Mouse (Mus musculus): Measurements from ENCODE around the gene Gm49354. TPM values are rescaled to one million over a fixed set of nuclear protein-coding genes. Genes with fewer than 3 reads are reported as not detected.
"Not testable (repeated sequence)": the region's sequence is repeated elsewhere in the genome, so short reads cannot be mapped to it uniquely, and the experiment has no call there.

The Gm49354 gene
- polyA plus RNA-seq, 1 experiment: not detected

DNA sequence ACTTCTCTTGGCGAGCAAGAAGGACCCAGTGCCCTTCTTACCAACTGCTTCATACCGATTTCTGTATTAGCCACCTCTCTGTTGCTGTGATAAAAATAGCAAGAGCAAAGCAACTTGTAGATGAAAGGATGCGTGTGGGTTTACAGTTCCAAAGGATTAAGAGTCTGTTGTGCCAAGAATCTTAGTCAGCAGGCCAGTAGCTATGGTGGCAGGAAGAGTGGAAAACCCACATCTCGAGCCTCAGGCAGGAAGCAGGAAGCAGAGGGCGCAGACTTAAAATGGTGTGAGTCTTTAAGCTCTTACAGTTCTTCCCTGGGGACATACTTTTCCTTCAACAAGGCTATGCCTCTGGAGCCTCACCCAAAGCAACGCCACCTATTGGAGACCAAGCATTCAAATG lies 36.6 kb downstream of the Gm49354 start:
- peaks cover 17% of the 10 kb centered on the region for H3K4me1 ChIP-seq (ENCODE audit: control insufficient read depth, insufficient read depth, low read length)
- 65% methylated on average over 6 of the region's 6 CpGs for WGBS
- no peak overlapping the region for H3K27ac ChIP-seq (ENCODE audit: insufficient read depth, low read depth, low read length)
- TF ChIP-seq CTCF (IDR thresholded peaks at IDR 0.05; ENCODE audit: insufficient read depth, low read depth, low read length): no peak
- TF ChIP-seq POLR2A (IDR thresholded peaks at IDR 0.05; ENCODE audit: insufficient read depth, low read depth, low read length): no peak
- no peak overlapping the region for H3K4me3 ChIP-seq (ENCODE audit: insufficient read depth, low read depth, low read length)

DNA sequence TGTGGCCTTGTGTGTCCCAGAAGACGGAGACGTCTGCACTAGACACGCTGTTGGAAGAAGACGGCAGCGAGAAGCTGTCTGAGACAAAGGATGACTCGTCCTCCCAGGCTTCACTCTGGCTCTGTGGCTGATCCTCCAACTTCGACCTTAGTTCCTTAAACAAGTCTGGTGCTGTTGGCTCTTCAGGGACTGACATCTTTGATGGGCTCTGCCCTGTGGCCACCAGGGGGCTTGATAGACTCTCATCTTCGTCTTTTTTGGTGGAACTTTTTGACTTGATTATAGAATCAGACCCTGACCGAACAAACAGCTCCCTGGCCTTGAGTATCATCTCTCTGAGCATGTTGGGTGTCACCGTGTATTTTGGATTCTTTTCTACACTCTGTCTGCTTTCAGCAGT lies 40.3 kb downstream of the Gm49354 start:
- peaks cover 6% of the 10 kb centered on the region for H3K4me1 ChIP-seq (ENCODE audit: control insufficient read depth, insufficient read depth, low read length)
- 82% methylated on average over 10 of the region's 10 CpGs for WGBS
- no peak overlapping the region for H3K4me3 ChIP-seq (ENCODE audit: insufficient read depth, low read depth, low read length)
- TF ChIP-seq CTCF (IDR thresholded peaks at IDR 0.05; ENCODE audit: insufficient read depth, low read depth, low read length) (no peak), POLR2A (IDR thresholded peaks at IDR 0.05; ENCODE audit: insufficient read depth, low read depth, low read length) (no peak)
- H3K27ac ChIP-seq (ENCODE audit: insufficient read depth, low read depth, low read length): no peak overlapping the region

DNA sequence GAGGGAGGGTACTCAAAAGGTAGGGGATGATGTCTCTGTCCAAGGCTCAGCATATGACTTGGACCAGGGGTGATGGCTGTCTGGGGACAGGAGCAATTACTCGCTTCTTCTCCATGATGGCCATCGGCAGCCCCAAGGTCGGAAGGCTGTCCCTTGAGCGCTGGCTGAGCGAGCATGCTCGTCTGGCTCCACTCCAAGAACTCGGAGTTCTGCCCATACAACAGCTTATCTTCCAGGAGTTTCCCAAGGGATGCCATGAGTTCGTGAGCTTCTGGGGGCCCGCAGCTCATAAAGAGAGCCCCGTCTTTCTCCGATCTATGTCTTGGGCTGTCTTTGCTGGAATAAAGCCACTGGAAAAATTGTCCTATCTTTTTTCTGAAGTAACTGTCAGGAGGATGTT lies 40.9 kb downstream of the Gm49354 start:
- Histone ChIP-seq H3K4me3 (ENCODE audit: insufficient read depth, low read depth, low read length) (no peak overlapping the region), H3K27ac (ENCODE audit: insufficient read depth, low read depth, low read length) (no peak overlapping the region), H3K4me1 (ENCODE audit: control insufficient read depth, insufficient read depth, low read length) (no peaks in the 10 kb centered on the region)
- no peak for TF ChIP-seq CTCF (IDR thresholded peaks at IDR 0.05; ENCODE audit: insufficient read depth, low read depth, low read length)
- no peak for TF ChIP-seq POLR2A (IDR thresholded peaks at IDR 0.05; ENCODE audit: insufficient read depth, low read depth, low read length)
- 87% methylated on average over 11 of the region's 11 CpGs for WGBS

DNA sequence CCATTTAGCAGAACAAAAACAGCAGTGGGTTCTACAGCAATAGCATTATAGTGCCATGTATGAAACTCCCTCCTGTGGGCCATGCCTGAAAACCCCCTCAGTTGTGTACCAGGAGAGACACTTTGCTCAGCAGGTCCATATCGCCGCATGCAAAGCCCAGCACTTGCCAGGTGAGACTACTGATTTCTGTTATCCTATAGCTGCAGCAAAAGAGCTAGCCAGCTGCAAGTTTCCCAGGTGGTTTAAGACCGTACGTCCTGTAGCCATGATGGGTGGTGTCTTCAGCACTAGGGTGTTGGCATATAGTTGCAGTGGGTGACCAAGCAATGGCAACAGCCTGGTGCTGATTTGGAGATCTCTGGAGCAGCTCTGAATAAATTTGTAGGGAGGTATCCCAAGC lies 42.6 kb downstream of the Gm49354 start:
- H3K27ac ChIP-seq (ENCODE audit: insufficient read depth, low read depth, low read length): no peak overlapping the region
- no peak for TF ChIP-seq POLR2A (IDR thresholded peaks at IDR 0.05; ENCODE audit: insufficient read depth, low read depth, low read length)
- no peak for TF ChIP-seq CTCF (IDR thresholded peaks at IDR 0.05; ENCODE audit: insufficient read depth, low read depth, low read length)
- H3K4me3 ChIP-seq (ENCODE audit: insufficient read depth, low read depth, low read length): no peak overlapping the region
- WGBS: 92% methylated on average over 4 of the region's 4 CpGs
- no peaks in the 10 kb centered on the region for H3K4me1 ChIP-seq (ENCODE audit: control insufficient read depth, insufficient read depth, low read length)

DNA sequence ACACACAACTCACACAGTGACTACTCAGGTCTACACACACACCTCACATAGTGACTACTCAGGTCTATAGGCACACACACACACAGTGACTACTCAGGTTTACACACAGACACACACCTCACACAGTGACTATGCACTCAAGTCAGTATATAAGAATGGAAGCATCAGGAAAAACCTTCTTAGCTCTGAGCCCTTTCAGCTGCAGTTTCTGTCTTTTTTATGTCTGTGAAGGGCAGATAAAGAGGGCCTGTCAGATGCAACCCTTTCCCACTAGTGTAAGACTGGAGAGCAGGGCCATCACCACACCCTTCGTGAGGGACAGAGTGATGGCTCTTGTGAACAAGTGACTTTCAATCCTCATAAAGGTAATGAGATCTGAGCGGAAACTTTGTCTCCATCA lies 43.6 kb downstream of the Gm49354 start:
- H3K4me3 ChIP-seq (ENCODE audit: insufficient read depth, low read depth, low read length): no peak overlapping the region

DNA sequence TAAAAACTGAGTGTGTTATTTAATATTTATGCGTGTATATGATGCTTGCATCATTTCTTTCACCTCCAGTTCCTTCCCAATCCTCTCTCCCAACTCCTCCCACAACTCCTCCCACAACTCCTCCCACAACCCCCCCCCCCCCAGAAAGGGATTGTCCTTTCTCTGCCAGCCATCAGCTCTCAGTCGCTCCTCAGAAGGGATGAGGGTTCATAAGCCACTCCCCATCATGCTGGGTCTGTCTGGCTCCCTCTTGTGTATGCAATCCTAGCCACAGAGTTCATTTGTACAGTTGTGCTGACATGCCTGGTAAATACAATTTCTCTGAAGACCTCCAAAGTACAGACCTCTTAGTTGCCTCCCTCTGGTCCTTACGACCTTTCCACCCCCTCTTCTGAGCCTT lies 46.9 kb downstream of the Gm49354 start:
- 37% methylated on average over 3 of the region's 3 CpGs for WGBS
- no peak for TF ChIP-seq POLR2A (IDR thresholded peaks at IDR 0.05; ENCODE audit: insufficient read depth, low read depth, low read length)
- TF ChIP-seq CTCF (IDR thresholded peaks at IDR 0.05; ENCODE audit: insufficient read depth, low read depth, low read length): no peak
- Histone ChIP-seq H3K4me3 (ENCODE audit: insufficient read depth, low read depth, low read length) (no peak overlapping the region), H3K4me1 (ENCODE audit: control insufficient read depth, insufficient read depth, low read length) (no peaks in the 10 kb centered on the region), H3K27ac (ENCODE audit: insufficient read depth, low read depth, low read length) (no peak overlapping the region)

More for the DNA sequence above, 43.6 kb downstream of the Gm49354 start:
- H3K27ac ChIP-seq (ENCODE audit: insufficient read depth, low read depth, low read length): no peak overlapping the region
- TF ChIP-seq CTCF (IDR thresholded peaks at IDR 0.05; ENCODE audit: insufficient read depth, low read depth, low read length) (no peak), POLR2A (IDR thresholded peaks at IDR 0.05; ENCODE audit: insufficient read depth, low read depth, low read length) (no peak)
- H3K4me1 ChIP-seq (ENCODE audit: control insufficient read depth, insufficient read depth, low read length): no peaks in the 10 kb centered on the region
- WGBS: 89% methylated on average over 2 of the region's 2 CpGs

DNA sequence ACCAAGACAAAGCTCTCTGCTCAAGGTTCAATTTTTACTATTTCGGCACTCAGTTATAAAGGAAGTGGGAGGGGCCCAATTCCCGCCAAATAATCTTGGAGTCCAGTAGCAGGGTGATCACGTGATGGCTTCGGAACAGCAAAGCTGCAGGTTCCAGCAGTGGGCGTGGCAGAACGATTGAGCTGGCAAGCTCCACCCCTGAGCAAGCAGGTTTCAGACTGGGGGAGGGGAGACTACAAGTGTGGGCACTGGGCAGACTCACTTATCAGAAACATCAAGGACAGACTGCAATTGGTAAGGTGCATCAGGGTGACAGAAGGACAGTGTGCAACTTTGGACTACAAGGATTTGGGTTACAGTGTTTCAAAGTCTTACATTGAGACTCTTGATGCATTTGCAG lies 47.7 kb downstream of the Gm49354 start:
- 29% methylated on average over 6 of the region's 6 CpGs for WGBS
- not testable (repeated sequence) for H3K27ac ChIP-seq (ENCODE audit: insufficient read depth, low read depth, low read length); H3K4me3 ChIP-seq (ENCODE audit: insufficient read depth, low read depth, low read length); H3K4me1 ChIP-seq (ENCODE audit: control insufficient read depth, insufficient read depth, low read length)

DNA sequence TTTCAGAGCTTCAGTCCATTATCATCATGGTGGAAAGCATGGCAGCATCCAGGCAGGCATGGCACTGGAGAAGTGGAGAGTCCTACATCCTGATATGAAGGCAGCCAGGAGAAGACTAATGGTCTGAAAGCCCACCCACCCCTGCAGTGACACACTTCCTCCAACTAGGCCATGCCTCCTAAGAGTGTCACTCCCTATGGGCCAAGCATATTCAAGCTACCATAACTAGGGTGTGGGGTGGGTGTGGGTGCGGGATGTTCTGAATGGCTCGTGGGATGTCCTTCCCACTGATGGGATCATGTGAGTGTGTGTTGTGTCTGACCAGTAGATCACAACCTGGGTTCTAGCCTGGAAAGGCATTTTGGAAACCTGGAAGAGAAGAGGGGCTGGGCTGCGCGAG lies 48.1 kb downstream of the Gm49354 start:
- 81% methylated on average over 4 of the region's 4 CpGs for WGBS
- Histone ChIP-seq H3K27ac (ENCODE audit: insufficient read depth, low read depth, low read length) (no peak overlapping the region), H3K4me1 (ENCODE audit: control insufficient read depth, insufficient read depth, low read length) (no peaks in the 10 kb centered on the region)

DNA sequence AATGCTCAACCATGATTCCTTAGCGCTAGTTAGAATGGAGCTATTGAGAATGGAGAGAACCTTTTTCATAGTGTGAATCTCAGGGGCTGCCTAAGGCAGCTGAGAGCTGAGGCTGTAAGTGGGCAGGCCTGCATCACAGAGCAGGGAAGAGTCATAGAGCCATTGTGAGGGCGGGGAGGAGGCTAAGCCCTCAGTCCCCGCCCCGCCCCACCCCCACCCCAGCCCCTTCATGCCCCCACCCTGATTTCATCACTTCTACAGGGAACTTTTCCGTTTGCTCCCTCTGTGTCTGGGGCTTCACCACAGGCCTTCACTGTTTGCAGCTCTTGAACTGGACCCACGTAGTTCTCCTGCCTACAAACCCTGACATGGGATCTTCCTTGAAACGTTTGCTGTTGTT lies 50.4 kb downstream of the Gm49354 start, which contains the start of gene Spata31d1d:
Spata31d1d (minus strand) TSS at position 101 of the 400 bp plus-strand sequence.
- WGBS: 55% methylated on average over 7 of the region's 7 CpGs
- no peak within 1 kb of the TSS for H3K27ac ChIP-seq (ENCODE audit: insufficient read depth, low read depth, low read length)
- TF ChIP-seq POLR2A (IDR thresholded peaks at IDR 0.05; ENCODE audit: insufficient read depth, low read depth, low read length) (no peak), CTCF (IDR thresholded peaks at IDR 0.05; ENCODE audit: insufficient read depth, low read depth, low read length) (no peak)
- H3K4me3 ChIP-seq (ENCODE audit: insufficient read depth, low read depth, low read length): no peak within 1 kb of the TSS
- H3K4me1 ChIP-seq (ENCODE audit: control insufficient read depth, insufficient read depth, low read length): 0 out of 2 replicates have a peak, but pooled peaks cover 3% of the 10 kb centered on the region

More for the DNA sequence above, 48.1 kb downstream of the Gm49354 start:
- TF ChIP-seq CTCF (IDR thresholded peaks at IDR 0.05; ENCODE audit: insufficient read depth, low read depth, low read length): no peak
- TF ChIP-seq POLR2A (IDR thresholded peaks at IDR 0.05; ENCODE audit: insufficient read depth, low read depth, low read length): no peak
- H3K4me3 ChIP-seq (ENCODE audit: insufficient read depth, low read depth, low read length): no peak overlapping the region

All from olfactory bulb, adult 2 months (tissue).